Mouse (Mus musculus): Measurements from ENCODE around the gene Xpot.

Gene Xpot

GRCm38 (mm10) chr10:121623670-121624069, 2.5 kb downstream of the Xpot start:
- DNase-seq (ENCODE audit: low read depth in 1 of 2, low spot score in 2 of 2): no peak

- DNase-seq (ENCODE audit: low read depth in 1 of 2, low spot score in 2 of 2): no peak
Measured at GRCm38 (mm10) chr10:121622431-121622830, 3.7 kb downstream of the Xpot start.

- no peak for DNase-seq (ENCODE audit: low read depth in 1 of 2, low spot score in 2 of 2)
Measured at GRCm38 (mm10) chr10:121615935-121616334, 10.2 kb downstream of the Xpot start.

- no peak for DNase-seq (ENCODE audit: low read depth in 1 of 2, low spot score in 2 of 2)
Measured at GRCm38 (mm10) chr10:121615146-121615870, 10.8 kb downstream of the Xpot start.

GRCm38 (mm10) chr10:121613570-121613969, 12.6 kb downstream of the Xpot start:
- no peak for DNase-seq (ENCODE audit: low read depth in 1 of 2, low spot score in 2 of 2)

GRCm38 (mm10) chr10:121612448-121612847, 13.7 kb downstream of the Xpot start:
- DNase-seq (ENCODE audit: low read depth in 1 of 2, low spot score in 2 of 2): no peak

- no peak for DNase-seq (ENCODE audit: low read depth in 1 of 2, low spot score in 2 of 2)
Measured at GRCm38 (mm10) chr10:121611587-121611986, 14.5 kb downstream of the Xpot start.

GRCm38 (mm10) chr10:121608177-121608576, 18.0 kb downstream of the Xpot start:
- no peak for DNase-seq (ENCODE audit: low read depth in 1 of 2, low spot score in 2 of 2)

- no peak for DNase-seq (ENCODE audit: low read depth in 1 of 2, low spot score in 2 of 2)
Measured at GRCm38 (mm10) chr10:121604632-121605344, 21.3 kb downstream of the Xpot start.

GRCm38 (mm10) chr10:121603556-121603955, 22.6 kb downstream of the Xpot start:
- no peak for DNase-seq (ENCODE audit: low read depth in 1 of 2, low spot score in 2 of 2)

- no peak for DNase-seq (ENCODE audit: low read depth in 1 of 2, low spot score in 2 of 2)
Measured at GRCm38 (mm10) chr10:121601272-121601671, 24.9 kb downstream of the Xpot start.

GRCm38 (mm10) chr10:121596580-121596979, 29.6 kb downstream of the Xpot start:
- DNase-seq (ENCODE audit: low read depth in 1 of 2, low spot score in 2 of 2): peak in 1 of 2 experiments; percentile 21

GRCm38 (mm10) chr10:121591106-121591505, 35.0 kb downstream of the Xpot start:
- DNase-seq (ENCODE audit: low read depth in 1 of 2, low spot score in 2 of 2): peak in 1 of 2 experiments; percentile 36

- DNase-seq (ENCODE audit: low read depth in 1 of 2, low spot score in 2 of 2): no peak
Measured at GRCm38 (mm10) chr10:121587371-121587840, 38.7 kb downstream of the Xpot start.

GRCm38 (mm10) chr10:121586675-121587370, 39.3 kb downstream of the Xpot start, which contains the start of gene Tbk1:
Gene Tbk1, minus strand, starts transcription at chr10:121586787.
- peak; percentile 88 to 92 for DNase-seq (ENCODE audit: low read depth in 1 of 2, low spot score in 2 of 2)

GRCm38 (mm10) chr10:121585791-121586642, 40.1 kb downstream of the Xpot start:
- peak in 1 of 2 experiments; percentile 27 for DNase-seq (ENCODE audit: low read depth in 1 of 2, low spot score in 2 of 2)

GRCm38 (mm10) chr10:121585056-121585790, 40.9 kb downstream of the Xpot start:
- DNase-seq (ENCODE audit: low read depth in 1 of 2, low spot score in 2 of 2): no peak

- DNase-seq (ENCODE audit: low read depth in 1 of 2, low spot score in 2 of 2): no peak
Measured at GRCm38 (mm10) chr10:121584033-121584432, 42.1 kb downstream of the Xpot start.

- DNase-seq (ENCODE audit: low read depth in 1 of 2, low spot score in 2 of 2): peak; percentile 51 to 52
Measured at GRCm38 (mm10) chr10:121583016-121583415, 43.1 kb downstream of the Xpot start.

GRCm38 (mm10) chr10:121582287-121582686, 43.8 kb downstream of the Xpot start:
- no peak for DNase-seq (ENCODE audit: low read depth in 1 of 2, low spot score in 2 of 2)
